Mouse (Mus musculus): ENCODE data around the gene Gm16253. TPM values are rescaled to one million over a fixed set of nuclear protein-coding genes. Genes with fewer than 3 reads are reported as not detected.

Gm16253 gene
- polyA plus RNA-seq, 1 experiment from 2014 or later = 0.55 TPM

- Histone ChIP-seq H3K36me3 (ENCODE audit: control insufficient read depth, insufficient read depth) (peaks cover 7% of the 10 kb centered on the region), H3K4me2 (ENCODE audit: low read depth, low read length) (no peak overlapping the region), H3K9me3 (replicated peaks; ENCODE audit: control insufficient read depth, low read length) (no peaks in the 10 kb centered on the region), H3K9ac (ENCODE audit: low read depth, low read length) (no peak overlapping the region), H3K27ac (ENCODE audit: low read length) (peak overlapping the region; percentile 62), H3K27me3 (ENCODE audit: control insufficient read depth, insufficient read depth, low read depth, low read length) (no peaks in the 10 kb centered on the region), H3K4me3 (ENCODE audit: low read depth, low read length) (no peak overlapping the region), H3K4me1 (ENCODE audit: control insufficient read depth, low read depth, low read length) (peaks cover 20% of the 10 kb centered on the region)
- WGBS (ENCODE audit: insufficient replicate concordance) = 71% methylated on average over 12 of the region's 12 CpGs
- peak; percentile 11 for ATAC-seq (ENCODE audit: low read depth)
Measured at GRCm38 (mm10) chr3:96555041-96555596, 21.7 kb upstream of the Gm16253 start.

- Histone ChIP-seq H3K9ac (ENCODE audit: low read depth, low read length) (no peak overlapping the region; the same call in 1 of the 2 replicates), H3K4me3 (ENCODE audit: low read depth, low read length) (peak overlapping the region; percentile 66)
Measured at GRCm38 (mm10) chr3:96555999-96556614, 20.7 kb upstream of the Gm16253 start.

GRCm38 (mm10) chr3:96556651-96557635 lies 19.8 kb upstream of the Gm16253 start:
- ATAC-seq (ENCODE audit: low read depth) = no peak
- peaks cover 21% of the 10 kb centered on the region for H3K36me3 ChIP-seq (ENCODE audit: control insufficient read depth, insufficient read depth)
- H3K4me2 ChIP-seq (ENCODE audit: low read depth, low read length) = peak overlapping the region; percentile 95
- H3K9ac ChIP-seq (ENCODE audit: low read depth, low read length) = peak overlapping the region; percentile 81
- H3K27me3 ChIP-seq (ENCODE audit: control insufficient read depth, insufficient read depth, low read depth, low read length) = no peaks in the 10 kb centered on the region
- no peaks in the 10 kb centered on the region for H3K9me3 ChIP-seq (replicated peaks; ENCODE audit: control insufficient read depth, low read length)
- 2% methylated on average over 22 of the region's 22 CpGs for WGBS (ENCODE audit: insufficient replicate concordance)
- peaks cover 30% of the 10 kb centered on the region for H3K4me1 ChIP-seq (ENCODE audit: control insufficient read depth, low read depth, low read length)
- peak overlapping the region; percentile 78 for H3K27ac ChIP-seq (ENCODE audit: low read length)
- peak overlapping the region; percentile 66 for H3K4me3 ChIP-seq (ENCODE audit: low read depth, low read length)

More at GRCm38 (mm10) chr3:96555999-96556614, 20.7 kb upstream of the Gm16253 start:
- Histone ChIP-seq H3K9me3 (replicated peaks; ENCODE audit: control insufficient read depth, low read length) (no peaks in the 10 kb centered on the region), H3K27ac (ENCODE audit: low read length) (no peak overlapping the region), H3K4me2 (ENCODE audit: low read depth, low read length) (peak overlapping the region; percentile 95), H3K27me3 (ENCODE audit: control insufficient read depth, insufficient read depth, low read depth, low read length) (no peaks in the 10 kb centered on the region), H3K4me1 (ENCODE audit: control insufficient read depth, low read depth, low read length) (peaks cover 26% of the 10 kb centered on the region), H3K36me3 (ENCODE audit: control insufficient read depth, insufficient read depth) (peaks cover 17% of the 10 kb centered on the region)
- WGBS (ENCODE audit: insufficient replicate concordance) = 58% methylated on average over 15 of the region's 15 CpGs
- ATAC-seq (ENCODE audit: low read depth) = no peak

GRCm38 (mm10) chr3:96557694-96558093 lies 19.1 kb upstream of the Gm16253 start, which contains the start of gene Txnip:
TSS of gene Txnip (plus strand) at chr3:96557957.
- peak; percentile 99 for ATAC-seq (ENCODE audit: low read depth)
- Histone ChIP-seq H3K9me3 (replicated peaks; ENCODE audit: control insufficient read depth, low read length) (no peaks in the 10 kb centered on the region), H3K27ac (ENCODE audit: low read length) (peak within 1 kb of the TSS; percentile 78), H3K36me3 (ENCODE audit: control insufficient read depth, insufficient read depth) (peaks cover 21% of the 10 kb centered on the region), H3K27me3 (ENCODE audit: control insufficient read depth, insufficient read depth, low read depth, low read length) (no peaks in the 10 kb centered on the region), H3K4me2 (ENCODE audit: low read depth, low read length) (peak within 1 kb of the TSS; percentile 95), H3K9ac (ENCODE audit: low read depth, low read length) (peak within 1 kb of the TSS; percentile 81), H3K4me1 (ENCODE audit: control insufficient read depth, low read depth, low read length) (peaks cover 30% of the 10 kb centered on the region), H3K4me3 (ENCODE audit: low read depth, low read length) (peak within 1 kb of the TSS; percentile 66)
- WGBS (ENCODE audit: insufficient replicate concordance) = under 1% methylated on average over 26 of the region's 26 CpGs

- under 1% methylated on average over 17 of the region's 17 CpGs for WGBS (ENCODE audit: insufficient replicate concordance)
- peaks cover 30% of the 10 kb centered on the region for H3K4me1 ChIP-seq (ENCODE audit: control insufficient read depth, low read depth, low read length)
Measured at GRCm38 (mm10) chr3:96558159-96558558, 18.6 kb upstream of the Gm16253 start.

GRCm38 (mm10) chr3:96558668-96559196 lies 18.1 kb upstream of the Gm16253 start:
- Histone ChIP-seq H3K9ac (ENCODE audit: low read depth, low read length) (peak overlapping the region; percentile 70), H3K4me2 (ENCODE audit: low read depth, low read length) (peak overlapping the region; percentile 95), H3K9me3 (replicated peaks; ENCODE audit: control insufficient read depth, low read length) (no peaks in the 10 kb centered on the region), H3K27me3 (ENCODE audit: control insufficient read depth, insufficient read depth, low read depth, low read length) (no peaks in the 10 kb centered on the region), H3K36me3 (ENCODE audit: control insufficient read depth, insufficient read depth) (peaks cover 21% of the 10 kb centered on the region), H3K27ac (ENCODE audit: low read length) (peak overlapping the region; percentile 78), H3K4me3 (ENCODE audit: low read depth, low read length) (peak overlapping the region; percentile 66), H3K4me1 (ENCODE audit: control insufficient read depth, low read depth, low read length) (peaks cover 32% of the 10 kb centered on the region)
- ATAC-seq (ENCODE audit: low read depth) = no peak
- 14% methylated on average over 10 of the region's 10 CpGs for WGBS (ENCODE audit: insufficient replicate concordance)

More at GRCm38 (mm10) chr3:96558159-96558558, 18.6 kb upstream of the Gm16253 start:
- H3K9ac ChIP-seq (ENCODE audit: low read depth, low read length) = peak overlapping the region; percentile 70
- peak overlapping the region; percentile 66 for H3K4me3 ChIP-seq (ENCODE audit: low read depth, low read length)
- peak; percentile 2 for ATAC-seq (ENCODE audit: low read depth)
- H3K27ac ChIP-seq (ENCODE audit: low read length) = peak overlapping the region; percentile 78
- H3K27me3 ChIP-seq (ENCODE audit: control insufficient read depth, insufficient read depth, low read depth, low read length) = no peaks in the 10 kb centered on the region
- H3K36me3 ChIP-seq (ENCODE audit: control insufficient read depth, insufficient read depth) = peaks cover 21% of the 10 kb centered on the region
- H3K9me3 ChIP-seq (replicated peaks; ENCODE audit: control insufficient read depth, low read length) = no peaks in the 10 kb centered on the region
- H3K4me2 ChIP-seq (ENCODE audit: low read depth, low read length) = peak overlapping the region; percentile 95

GRCm38 (mm10) chr3:96559398-96559910 lies 17.3 kb upstream of the Gm16253 start:
- Histone ChIP-seq H3K4me2 (ENCODE audit: low read depth, low read length) (peak overlapping the region; percentile 95), H3K4me3 (ENCODE audit: low read depth, low read length) (peak overlapping the region; percentile 66), H3K9ac (ENCODE audit: low read depth, low read length) (peak overlapping the region; percentile 70), H3K27ac (ENCODE audit: low read length) (peak overlapping the region; percentile 29; the same call in 1 of the 2 replicates), H3K27me3 (ENCODE audit: control insufficient read depth, insufficient read depth, low read depth, low read length) (no peaks in the 10 kb centered on the region), H3K36me3 (ENCODE audit: control insufficient read depth, insufficient read depth) (peaks cover 21% of the 10 kb centered on the region), H3K9me3 (replicated peaks; ENCODE audit: control insufficient read depth, low read length) (no peaks in the 10 kb centered on the region), H3K4me1 (ENCODE audit: control insufficient read depth, low read depth, low read length) (peaks cover 39% of the 10 kb centered on the region)
- WGBS (ENCODE audit: insufficient replicate concordance) = 11% methylated on average over 12 of the region's 12 CpGs
- ATAC-seq (ENCODE audit: low read depth) = no peak

Measured in liver, embryonic 16.5 days (tissue).